Mouse (Mus musculus): ENCODE measurements at regions not wholly inside any gene's neighbourhood (a gene's known extent, or its start where the extent isn't known, plus 50 kb on each side); places are given as distances from the start of the nearest gene placed in this dataset.

DNA sequence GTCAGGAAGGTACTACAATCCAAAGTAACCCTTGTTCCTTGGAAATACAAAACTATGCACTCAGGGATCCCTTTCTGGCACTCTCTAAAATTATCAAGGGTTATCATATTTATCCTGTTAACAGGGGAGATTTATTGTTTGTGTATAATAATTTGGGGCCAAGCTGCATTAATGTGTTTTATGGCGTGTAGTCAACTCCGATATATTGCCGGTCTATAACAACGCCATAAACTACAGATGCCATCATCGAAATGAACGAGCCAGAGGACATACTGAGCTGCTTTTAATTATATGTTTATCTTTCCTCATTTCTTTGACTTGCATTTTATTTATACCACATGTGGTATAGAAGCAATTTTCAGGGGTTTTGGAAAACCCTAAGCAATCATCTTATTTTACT is 147.2 kb downstream of the Nr2f2 start:
- DNase-seq (ENCODE audit: low read depth, low spot score), result no peak

GRCm38 (mm10) chr7:70217137-70217536 is 149.4 kb downstream of the Nr2f2 start:
- DNase-seq (ENCODE audit: low read depth, low spot score), result no peak

- no peak for DNase-seq (ENCODE audit: low read depth, low spot score)
Observed at GRCm38 (mm10) chr7:70213970-70214520, 152.5 kb downstream of the Nr2f2 start.

GRCm38 (mm10) chr7:70205900-70206299 is 160.6 kb downstream of the Nr2f2 start:
- no peak for DNase-seq (ENCODE audit: low read depth, low spot score)

DNA sequence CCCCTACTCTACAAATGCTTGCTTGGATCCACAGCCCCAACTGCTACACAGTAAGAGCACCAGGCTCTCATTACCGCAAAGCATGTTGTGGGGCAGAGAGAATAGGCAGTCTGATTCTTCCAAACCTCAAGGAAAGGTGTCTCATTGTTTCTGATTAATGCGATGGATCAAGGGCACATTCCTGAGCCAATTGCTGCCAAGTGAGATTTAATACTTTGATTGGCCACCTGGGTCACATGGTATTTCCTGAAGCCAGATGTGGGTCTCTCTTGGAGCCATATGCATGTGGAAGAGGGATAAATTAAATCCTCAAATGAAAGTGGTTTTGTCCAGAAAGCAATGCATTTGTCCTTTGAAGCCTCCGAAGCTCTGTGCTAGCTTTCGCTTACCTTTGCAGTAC is 166.3 kb downstream of the Nr2f2 start:
- DNase-seq (ENCODE audit: low read depth, low spot score), result no peak

DNA sequence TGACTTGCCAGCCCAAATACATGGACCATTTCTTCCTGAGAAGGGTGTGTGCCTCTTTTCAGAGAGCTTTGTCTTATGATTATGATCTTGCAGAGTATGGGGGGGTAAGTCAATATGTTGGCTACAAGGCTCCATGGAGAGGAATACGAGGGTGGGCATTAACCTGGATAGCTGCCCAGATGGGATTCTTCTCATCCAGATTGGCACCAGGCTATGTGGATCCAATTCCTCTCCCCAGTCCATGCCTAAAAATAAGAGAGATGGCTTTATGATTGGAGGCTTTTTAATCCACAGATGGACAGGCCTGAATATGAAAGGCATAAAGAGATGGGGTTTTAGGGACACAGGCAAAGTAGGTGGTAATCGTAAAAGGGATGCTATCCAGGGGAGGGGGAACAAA is 187.6 kb downstream of the Nr2f2 start:
- DNase-seq (ENCODE audit: low read depth, low spot score), result no peak

DNA sequence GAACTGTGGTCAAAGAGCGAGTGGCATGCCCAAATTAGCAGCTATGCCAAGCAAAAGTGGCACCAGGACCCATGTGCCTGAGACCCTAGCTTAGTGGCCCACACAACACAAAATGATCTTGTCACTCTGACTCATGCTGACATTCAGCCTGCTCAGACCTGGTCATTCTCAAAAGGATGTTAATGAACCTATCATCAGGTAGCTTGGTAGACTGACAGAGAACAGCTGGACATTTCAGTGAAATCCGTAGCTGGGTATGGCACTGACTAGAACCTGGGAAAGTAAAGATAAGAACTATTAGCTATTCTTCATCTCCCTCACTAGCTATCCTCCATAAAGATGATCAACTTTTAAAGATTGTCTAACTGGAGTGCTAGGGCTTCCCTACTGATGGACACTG is 188.5 kb downstream of the Nr2f2 start:
- no peak for DNase-seq (ENCODE audit: low read depth, low spot score)

DNA sequence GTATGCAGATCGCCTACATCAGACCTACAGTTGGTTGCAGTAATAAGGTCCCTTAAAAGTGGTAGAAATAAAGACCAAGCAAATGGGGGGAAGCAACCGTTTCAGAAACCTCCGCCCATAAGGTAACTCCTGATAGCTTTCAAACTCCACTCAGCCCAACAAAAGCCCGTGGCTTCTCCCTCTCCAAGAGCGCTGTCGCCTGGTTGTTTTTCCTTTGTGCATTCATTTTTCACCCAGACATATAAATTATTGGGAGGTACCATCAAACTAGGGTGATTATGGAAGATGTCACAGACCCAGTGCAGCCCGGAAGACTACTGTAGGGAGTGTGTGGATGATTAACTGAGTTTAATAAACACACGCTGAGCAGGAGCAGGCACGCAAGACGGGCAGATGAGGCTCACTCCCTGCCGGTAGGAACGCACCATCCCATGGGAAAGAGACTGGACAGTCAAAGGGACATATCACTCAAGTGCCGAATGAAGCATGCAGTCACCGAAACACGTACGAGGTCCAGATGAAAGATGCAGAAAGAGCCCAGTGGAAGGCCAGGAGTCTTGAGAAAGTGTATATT is 189.8 kb downstream of the Nr2f2 start:
- no peak for DNase-seq (ENCODE audit: low read depth, low spot score)

DNA sequence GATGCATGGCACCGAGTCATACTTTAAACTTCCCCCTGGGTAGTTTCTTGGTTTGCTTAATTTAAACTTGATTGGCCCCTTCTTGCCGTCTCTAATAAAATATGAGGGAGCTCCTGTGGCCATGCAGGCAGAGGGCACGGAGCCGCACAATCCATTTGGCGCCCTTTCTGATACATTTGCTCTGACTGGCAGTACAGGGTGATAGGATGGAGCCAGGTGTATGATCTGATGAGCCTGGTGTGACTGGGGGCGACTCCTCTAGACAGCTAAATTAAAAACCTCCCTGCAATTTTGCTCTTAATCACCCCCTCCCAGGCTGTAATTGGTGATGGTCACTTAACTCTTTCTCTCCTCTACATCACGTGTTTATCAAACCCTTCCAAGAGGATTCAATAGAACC is 190.4 kb downstream of the Nr2f2 start:
- DNase-seq (ENCODE audit: low read depth, low spot score), result no peak

DNA sequence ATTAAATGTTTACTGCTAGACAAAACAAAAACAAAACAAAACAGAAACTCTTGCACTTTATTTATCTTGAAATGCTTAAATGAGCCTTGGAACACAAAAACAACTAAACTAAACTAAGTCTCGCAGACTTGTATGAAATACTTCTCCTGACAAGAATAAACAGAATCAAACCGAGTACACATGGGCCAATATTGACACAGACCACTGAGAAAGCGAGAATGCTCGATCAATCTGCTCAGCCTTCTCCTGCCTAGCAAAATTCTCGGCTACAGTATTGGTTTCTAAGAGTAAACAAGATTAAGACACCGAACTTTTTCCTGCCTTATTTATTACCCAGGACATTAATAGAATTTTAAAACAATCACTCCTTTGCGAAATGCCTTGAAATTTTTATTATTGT is 194.1 kb downstream of the Nr2f2 start:
- DNase-seq (ENCODE audit: low read depth, low spot score), result no peak

- DNase-seq (ENCODE audit: low read depth, low spot score), result no peak
Observed at GRCm38 (mm10) chr7:70171456-70171855, 195.1 kb downstream of the Nr2f2 start.

GRCm38 (mm10) chr7:70168080-70168479 is 198.5 kb downstream of the Nr2f2 start:
- no peak for DNase-seq (ENCODE audit: low read depth, low spot score)

- DNase-seq (ENCODE audit: low read depth, low spot score), result no peak
Observed at GRCm38 (mm10) chr7:70166081-70166480, 200.5 kb downstream of the Nr2f2 start.

GRCm38 (mm10) chr7:70165501-70165900 is 201.0 kb downstream of the Nr2f2 start:
- no peak for DNase-seq (ENCODE audit: low read depth, low spot score)

DNA sequence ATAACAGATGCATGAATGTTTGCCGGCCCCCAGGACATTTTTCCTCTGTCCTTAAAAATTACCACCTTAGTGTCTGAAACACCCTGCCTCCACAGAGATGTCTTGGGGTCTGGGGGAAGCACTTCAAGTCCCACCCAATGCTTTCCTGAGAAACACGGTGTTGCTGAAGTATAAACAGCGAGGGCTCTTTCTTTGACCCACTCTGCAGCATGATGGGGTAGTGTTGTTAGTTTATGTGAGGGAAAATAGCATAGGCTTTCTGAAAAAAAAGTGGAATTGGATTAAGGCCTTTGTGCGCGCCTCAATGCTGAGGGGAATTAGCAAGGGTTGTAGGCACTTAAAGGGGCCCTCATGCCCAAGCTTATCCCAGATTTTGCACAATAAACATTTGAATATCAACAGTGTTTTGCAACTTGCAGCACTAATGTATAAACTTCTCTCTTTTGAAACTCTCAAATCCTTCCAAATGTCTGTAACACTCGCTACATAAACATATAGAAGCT is 201.8 kb downstream of the Nr2f2 start:
- DNase-seq (ENCODE audit: low read depth, low spot score), result no peak

- DNase-seq (ENCODE audit: low read depth, low spot score), result no peak
Observed at GRCm38 (mm10) chr7:70158531-70158930, 208.0 kb downstream of the Nr2f2 start.

DNA sequence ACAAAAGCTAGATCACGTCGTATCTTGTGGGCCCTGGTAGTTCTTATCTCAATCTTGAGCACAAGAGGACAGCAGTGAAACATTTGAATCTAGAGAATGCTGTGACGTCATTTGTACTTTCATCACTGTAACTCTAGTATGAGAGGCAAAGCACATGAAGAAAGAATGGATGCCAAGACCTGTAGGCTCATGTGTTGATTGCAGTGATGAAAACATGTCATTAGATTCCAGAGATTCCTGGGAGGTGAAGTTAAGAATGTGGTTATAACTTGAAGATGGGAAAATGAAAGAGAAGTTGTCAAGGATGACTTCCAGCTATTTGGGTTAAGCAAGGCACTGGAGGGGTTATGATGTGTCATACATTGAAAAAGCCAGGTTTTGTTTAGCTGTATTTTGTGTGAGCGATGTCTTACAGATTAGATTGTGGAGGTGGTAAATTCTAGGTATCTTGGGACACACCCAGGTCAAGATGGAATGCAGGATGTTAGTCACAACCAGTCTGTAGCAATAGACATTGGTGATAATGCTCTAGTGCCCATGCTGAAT is 221.7 kb downstream of the Nr2f2 start:
- no peak for DNase-seq (ENCODE audit: low read depth, low spot score)

DNA sequence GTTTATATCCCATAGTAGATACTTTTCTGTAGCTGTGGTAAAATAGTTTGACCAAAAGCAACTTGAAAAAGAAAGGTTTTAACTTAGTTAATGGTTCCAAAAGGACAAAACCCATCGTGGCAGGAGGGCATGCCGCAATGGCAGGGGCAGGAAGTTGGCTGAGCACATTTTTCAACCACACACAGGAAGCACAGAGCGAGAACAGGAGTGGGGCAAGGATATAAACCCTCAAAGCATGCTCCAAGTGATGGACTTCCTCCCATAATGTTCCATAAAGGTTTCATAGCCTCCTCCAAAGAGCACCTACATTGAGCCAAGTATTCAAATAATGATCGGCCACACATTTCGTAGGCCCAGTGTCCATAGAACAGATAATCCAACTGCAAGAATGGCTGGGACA is 229.7 kb downstream of the Nr2f2 start:
- DNase-seq (ENCODE audit: low read depth, low spot score), result no peak

GRCm38 (mm10) chr7:70135416-70135815 is 231.1 kb downstream of the Nr2f2 start:
- DNase-seq (ENCODE audit: low read depth, low spot score), result no peak

- no peak for DNase-seq (ENCODE audit: low read depth, low spot score)
Observed at GRCm38 (mm10) chr7:70129963-70130362, 236.6 kb downstream of the Nr2f2 start.

DNA sequence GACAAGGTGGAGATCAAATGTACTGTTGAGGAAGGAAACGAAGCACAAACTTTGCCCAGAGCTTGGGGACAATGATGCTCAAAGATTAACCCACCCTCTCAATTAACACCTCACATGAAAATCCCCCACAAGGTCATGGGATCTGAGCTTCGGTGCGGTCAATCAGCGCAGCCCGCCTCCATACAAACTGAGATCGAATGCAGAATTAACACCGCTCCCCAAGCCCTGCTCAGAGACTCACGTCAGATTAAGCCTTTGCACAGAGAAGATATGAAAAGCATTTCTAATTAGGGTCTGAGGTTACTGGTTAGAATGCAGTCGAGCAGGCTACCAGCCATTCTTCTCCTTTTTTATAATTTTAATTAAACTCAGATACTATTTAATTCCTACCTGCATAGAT is 243.7 kb downstream of the Nr2f2 start:
- DNase-seq (ENCODE audit: low read depth, low spot score), result no peak

- DNase-seq (ENCODE audit: low read depth, low spot score), result no peak
Observed at GRCm38 (mm10) chr7:70119517-70119916, 247.0 kb downstream of the Nr2f2 start.

GRCm38 (mm10) chr7:70118971-70119370 is 247.6 kb downstream of the Nr2f2 start:
- no peak for DNase-seq (ENCODE audit: low read depth, low spot score)
